Mouse (Mus musculus): ENCODE data around the gene Enpp3. TPM values are rescaled to one million over a fixed set of nuclear protein-coding genes. Genes with fewer than 3 reads are reported as not detected.

Enpp3 gene
- polyA plus RNA-seq, 1 experiment, result 74.7 TPM

DNA sequence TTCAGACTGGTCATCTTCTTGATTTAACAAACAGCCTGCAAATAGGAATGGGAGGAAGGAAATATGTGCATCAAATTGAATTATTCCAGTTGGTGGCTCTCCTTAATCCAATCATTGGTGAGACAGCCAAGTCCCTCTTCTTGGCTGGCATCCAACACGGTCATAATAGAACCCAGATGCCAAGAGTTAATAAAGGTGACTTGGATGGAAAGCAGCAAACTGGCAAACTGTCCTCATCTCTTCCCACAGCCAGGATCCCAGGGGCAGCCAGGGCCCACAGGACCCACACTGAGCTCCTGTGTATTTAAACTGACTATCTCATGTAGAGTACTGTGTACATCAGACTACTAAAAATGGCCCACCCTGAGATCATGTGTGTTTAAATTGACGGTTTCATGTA, 104.2 kb downstream of the Enpp3 start:
- TF ChIP-seq EP300 (IDR thresholded peaks at IDR 0.05; ENCODE audit: insufficient read depth, low read depth, low read length) (no peak), CTCF (IDR thresholded peaks at IDR 0.05; ENCODE audit: low read depth, low read length) (no peak), POLR2A (IDR thresholded peaks at IDR 0.05; ENCODE audit: insufficient read depth, low read length) (no peak)
- no peak overlapping the region for H3K27ac ChIP-seq (ENCODE audit: insufficient read depth, low read length)
- H3K36me3 ChIP-seq (ENCODE audit: control insufficient read depth, insufficient read depth, low read length, poor library complexity, severe bottlenecking), result no peaks in the 10 kb centered on the region
- H3K4me3 ChIP-seq (ENCODE audit: low read depth, low read length), result no peak overlapping the region
- H3K9ac ChIP-seq (ENCODE audit: low read depth, poor library complexity, severe bottlenecking), result no peak overlapping the region
- H3K27me3 ChIP-seq (ENCODE audit: control insufficient read depth, insufficient read depth, low read length, poor library complexity, severe bottlenecking), result no peaks in the 10 kb centered on the region
- 0 out of 2 replicates have a peak, but pooled peaks cover 3% of the 10 kb centered on the region for H3K9me3 ChIP-seq (replicated peaks; ENCODE audit: control insufficient read depth, insufficient read depth, low read length, poor library complexity, severe bottlenecking)
- H3K4me1 ChIP-seq (ENCODE audit: control insufficient read depth, insufficient read depth, low read length), result no peaks in the 10 kb centered on the region

DNA sequence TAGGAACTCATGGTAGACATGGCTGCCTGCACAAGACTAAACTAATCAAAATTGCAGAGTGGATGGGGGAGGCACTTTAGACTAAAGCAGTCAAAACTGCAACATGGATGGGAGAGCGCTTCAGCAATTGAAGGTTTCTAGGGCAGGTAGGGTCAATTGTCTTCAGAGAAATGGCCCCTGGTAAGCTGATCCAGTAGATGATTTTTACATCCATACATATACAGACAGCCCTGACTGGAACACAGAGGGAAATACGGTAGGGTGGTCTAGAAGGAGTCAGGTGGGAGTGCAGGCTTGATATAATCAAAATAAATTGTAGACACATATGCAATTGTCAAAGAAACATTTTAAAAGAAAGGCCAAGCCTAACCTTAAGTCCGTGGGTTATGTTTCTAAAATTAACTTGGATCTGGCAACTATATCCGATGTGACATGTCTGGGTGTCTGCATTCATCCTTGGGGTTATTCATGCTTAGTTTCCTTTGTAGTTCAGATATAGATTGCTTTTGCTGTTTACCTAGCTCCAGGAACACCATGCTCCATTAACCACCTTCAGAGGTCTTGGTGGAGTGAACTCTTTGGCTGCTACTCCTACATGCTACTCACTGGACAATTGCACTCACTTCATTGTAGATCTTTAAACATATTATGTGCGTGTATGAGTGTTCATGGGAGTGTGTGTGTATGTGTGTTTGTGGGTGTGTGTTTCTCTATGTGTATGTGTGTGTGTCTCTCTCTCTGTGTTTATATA, 107.4 kb downstream of the Enpp3 start:
- H3K27ac ChIP-seq (ENCODE audit: insufficient read depth, low read length), result no peak overlapping the region
- no peaks in the 10 kb centered on the region for H3K4me1 ChIP-seq (ENCODE audit: control insufficient read depth, insufficient read depth, low read length)
- TF ChIP-seq EP300 (IDR thresholded peaks at IDR 0.05; ENCODE audit: insufficient read depth, low read depth, low read length) (no peak), CTCF (IDR thresholded peaks at IDR 0.05; ENCODE audit: low read depth, low read length) (no peak), POLR2A (IDR thresholded peaks at IDR 0.05; ENCODE audit: insufficient read depth, low read length) (no peak)
- H3K27me3 ChIP-seq (ENCODE audit: control insufficient read depth, insufficient read depth, low read length, poor library complexity, severe bottlenecking), result no peaks in the 10 kb centered on the region
- H3K36me3 ChIP-seq (ENCODE audit: control insufficient read depth, insufficient read depth, low read length, poor library complexity, severe bottlenecking), result no peaks in the 10 kb centered on the region
- H3K9me3 ChIP-seq (replicated peaks; ENCODE audit: control insufficient read depth, insufficient read depth, low read length, poor library complexity, severe bottlenecking), result 0 out of 2 replicates have a peak, but pooled peaks cover 3% of the 10 kb centered on the region
- no peak overlapping the region for H3K9ac ChIP-seq (ENCODE audit: low read depth, poor library complexity, severe bottlenecking)
- H3K4me3 ChIP-seq (ENCODE audit: low read depth, low read length), result no peak overlapping the region

DNA sequence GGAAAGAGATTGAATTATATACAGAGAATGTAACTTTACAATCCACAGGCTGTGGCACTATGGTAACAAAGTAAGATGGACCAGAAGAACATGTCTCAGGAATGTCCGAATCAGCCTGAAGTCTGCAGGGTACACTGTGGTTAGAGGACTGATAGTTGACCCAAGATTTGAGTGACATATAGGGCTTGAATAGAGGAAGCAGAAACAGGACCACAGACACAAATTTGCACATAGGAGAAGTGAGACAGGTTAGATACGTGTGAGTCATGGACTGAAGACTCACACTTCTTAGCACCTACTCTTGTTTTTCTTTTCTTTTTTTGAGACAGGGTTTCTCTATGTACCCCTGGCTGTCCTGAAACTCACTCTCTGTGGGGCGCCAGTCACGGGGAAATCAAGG, 115.1 kb downstream of the Enpp3 start:
- Histone ChIP-seq H3K36me3 (ENCODE audit: control insufficient read depth, insufficient read depth, low read length, poor library complexity, severe bottlenecking) (no peaks in the 10 kb centered on the region), H3K9ac (ENCODE audit: low read depth, poor library complexity, severe bottlenecking) (no peak overlapping the region), H3K4me1 (ENCODE audit: control insufficient read depth, insufficient read depth, low read length) (no peaks in the 10 kb centered on the region), H3K27ac (ENCODE audit: insufficient read depth, low read length) (no peak overlapping the region), H3K4me3 (ENCODE audit: low read depth, low read length) (no peak overlapping the region), H3K27me3 (ENCODE audit: control insufficient read depth, insufficient read depth, low read length, poor library complexity, severe bottlenecking) (no peaks in the 10 kb centered on the region), H3K9me3 (replicated peaks; ENCODE audit: control insufficient read depth, insufficient read depth, low read length, poor library complexity, severe bottlenecking) (0 out of 2 replicates have a peak, but pooled peaks cover 2% of the 10 kb centered on the region)
- TF ChIP-seq POLR2A (IDR thresholded peaks at IDR 0.05; ENCODE audit: insufficient read depth, low read length), result no peak
- no peak for TF ChIP-seq CTCF (IDR thresholded peaks at IDR 0.05; ENCODE audit: low read depth, low read length)
- TF ChIP-seq EP300 (IDR thresholded peaks at IDR 0.05; ENCODE audit: insufficient read depth, low read depth, low read length), result no peak

DNA sequence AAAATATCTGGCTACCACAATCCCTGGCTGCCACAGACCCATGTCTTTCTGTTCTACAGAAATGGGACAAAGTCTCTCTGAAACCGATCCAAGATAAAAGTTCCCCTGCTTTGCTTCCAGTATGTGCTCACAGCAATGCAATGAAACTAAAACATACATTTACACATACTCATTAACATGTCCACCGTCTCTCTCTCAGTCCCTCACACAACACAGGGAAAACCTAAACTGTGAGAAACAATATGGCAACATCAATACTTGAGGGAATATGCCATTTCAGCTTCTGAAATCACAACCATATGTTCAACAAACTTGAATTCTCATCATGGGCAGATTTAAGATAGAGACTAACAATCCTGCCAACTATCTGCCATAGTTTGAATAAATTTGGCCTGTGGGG, 117.4 kb downstream of the Enpp3 start:
- Histone ChIP-seq H3K9me3 (replicated peaks; ENCODE audit: control insufficient read depth, insufficient read depth, low read length, poor library complexity, severe bottlenecking) (0 out of 2 replicates have a peak, but pooled peaks cover 2% of the 10 kb centered on the region), H3K9ac (ENCODE audit: low read depth, poor library complexity, severe bottlenecking) (no peak overlapping the region), H3K4me3 (ENCODE audit: low read depth, low read length) (no peak overlapping the region), H3K27me3 (ENCODE audit: control insufficient read depth, insufficient read depth, low read length, poor library complexity, severe bottlenecking) (no peaks in the 10 kb centered on the region; the same call in 1 of the 2 replicates), H3K4me1 (ENCODE audit: control insufficient read depth, insufficient read depth, low read length) (no peaks in the 10 kb centered on the region), H3K27ac (ENCODE audit: insufficient read depth, low read length) (no peak overlapping the region), H3K36me3 (ENCODE audit: control insufficient read depth, insufficient read depth, low read length, poor library complexity, severe bottlenecking) (no peaks in the 10 kb centered on the region)
- no peak for TF ChIP-seq EP300 (IDR thresholded peaks at IDR 0.05; ENCODE audit: insufficient read depth, low read depth, low read length)
- no peak for TF ChIP-seq CTCF (IDR thresholded peaks at IDR 0.05; ENCODE audit: low read depth, low read length)
- TF ChIP-seq POLR2A (IDR thresholded peaks at IDR 0.05; ENCODE audit: insufficient read depth, low read length), result no peak

Other genes starting within 250 kb of the Enpp3 start
- gene Ccn2, start 247.4 kb downstream of the Enpp3 start, polyA plus RNA-seq (2011; ENCODE audit: insufficient read depth, insufficient read length, low read depth, missing spikeins), result 64.9 and 65.2 TPM in 2 replicates
- 0.78 and 1.3 TPM in 2 replicates for gene Enpp1, start 130.7 kb downstream of the Enpp3 start, polyA plus RNA-seq (2011; ENCODE audit: insufficient read depth, insufficient read length, low read depth, missing spikeins)
- 38.6 and 43.2 TPM in 2 replicates for gene Med23, start 27.2 kb upstream of the Enpp3 start, polyA plus RNA-seq (2011; ENCODE audit: insufficient read depth, insufficient read length, low read depth, missing spikeins)
- gene Arg1, start 84.7 kb upstream of the Enpp3 start, polyA plus RNA-seq (2011; ENCODE audit: insufficient read depth, insufficient read length, low read depth, missing spikeins), result not detected in 2 replicates

All from ES-Bruce4 (cell line).